Mouse (Mus musculus): Measurements from ENCODE around the gene Lama1. TPM values are rescaled to one million over a fixed set of nuclear protein-coding genes. Genes with fewer than 3 reads are reported as not detected.

Lama1 gene
- polyA plus RNA-seq, 1 experiment: 1.2 TPM

DNA sequence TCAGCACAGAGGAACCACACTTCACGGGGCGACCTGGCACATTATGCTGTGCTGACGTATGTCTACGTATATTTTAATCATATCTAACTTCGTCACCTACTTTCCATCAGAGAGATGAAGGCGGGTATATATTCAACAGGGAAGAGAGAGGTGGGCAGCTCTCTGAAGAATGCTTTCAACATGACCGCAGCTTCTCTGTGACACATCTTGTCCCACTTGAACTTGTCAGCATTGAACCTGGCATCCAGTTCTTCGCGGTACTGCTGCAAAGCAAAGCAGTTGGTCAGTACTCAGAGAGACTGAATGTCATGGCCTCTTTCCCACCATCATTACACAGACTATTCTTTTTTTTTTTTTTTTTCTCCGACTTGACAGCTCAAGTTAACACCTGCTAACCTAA is 167.3 kb downstream of the Lama1 start:
- H3K36me3 ChIP-seq (ENCODE audit: control insufficient read depth, insufficient read depth, low read length): no peaks in the 10 kb centered on the region

DNA sequence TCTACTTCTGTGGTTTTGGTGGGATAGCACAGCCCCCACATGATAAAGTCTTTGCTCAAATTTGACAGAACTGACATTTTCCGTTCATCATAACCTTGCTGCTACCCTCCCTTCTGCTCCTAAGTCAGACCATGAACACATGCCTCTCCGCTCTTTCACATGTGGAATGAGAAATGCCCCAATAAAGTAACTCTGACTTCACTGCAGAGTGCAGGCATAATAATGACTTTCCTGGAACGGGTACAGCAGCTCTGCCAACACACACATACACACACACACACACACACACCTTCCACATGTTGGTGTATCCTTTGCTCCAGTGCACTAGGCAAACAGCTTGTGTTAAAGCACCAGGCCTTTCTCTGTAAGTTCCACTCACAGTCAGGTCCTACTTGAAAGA is 167.9 kb downstream of the Lama1 start:
- TF ChIP-seq CTCF (IDR thresholded peaks at IDR 0.05; ENCODE audit: extremely low read depth, insufficient read length, insufficient replicate concordance, low read depth, low read length): no peak
- no peak for TF ChIP-seq POLR2A (IDR thresholded peaks at IDR 0.05; ENCODE audit: low read depth, low read length)
- Histone ChIP-seq H3K36me3 (ENCODE audit: control insufficient read depth, insufficient read depth, low read length) (no peaks in the 10 kb centered on the region), H3K27ac (ENCODE audit: insufficient read depth, low read depth, low read length) (no peak overlapping the region), H3K27me3 (ENCODE audit: control insufficient read depth, insufficient read depth, low read length) (no peaks in the 10 kb centered on the region), H3K4me3 (ENCODE audit: low read depth, low read length) (no peak overlapping the region), H3K4me1 (ENCODE audit: control insufficient read depth, insufficient read depth, insufficient read length, low read length) (no peaks in the 10 kb centered on the region)
- 81% methylated on average over 3 of the region's 3 CpGs for WGBS

More for the DNA sequence above, 167.3 kb downstream of the Lama1 start:
- 88% methylated on average over 10 of the region's 10 CpGs for WGBS
- Histone ChIP-seq H3K4me3 (ENCODE audit: low read depth, low read length) (no peak overlapping the region), H3K27me3 (ENCODE audit: control insufficient read depth, insufficient read depth, low read length) (no peaks in the 10 kb centered on the region), H3K27ac (ENCODE audit: insufficient read depth, low read depth, low read length) (no peak overlapping the region), H3K4me1 (ENCODE audit: control insufficient read depth, insufficient read depth, insufficient read length, low read length) (no peaks in the 10 kb centered on the region)
- TF ChIP-seq POLR2A (IDR thresholded peaks at IDR 0.05; ENCODE audit: low read depth, low read length) (no peak), CTCF (IDR thresholded peaks at IDR 0.05; ENCODE audit: extremely low read depth, insufficient read length, insufficient replicate concordance, low read depth, low read length) (no peak)

DNA sequence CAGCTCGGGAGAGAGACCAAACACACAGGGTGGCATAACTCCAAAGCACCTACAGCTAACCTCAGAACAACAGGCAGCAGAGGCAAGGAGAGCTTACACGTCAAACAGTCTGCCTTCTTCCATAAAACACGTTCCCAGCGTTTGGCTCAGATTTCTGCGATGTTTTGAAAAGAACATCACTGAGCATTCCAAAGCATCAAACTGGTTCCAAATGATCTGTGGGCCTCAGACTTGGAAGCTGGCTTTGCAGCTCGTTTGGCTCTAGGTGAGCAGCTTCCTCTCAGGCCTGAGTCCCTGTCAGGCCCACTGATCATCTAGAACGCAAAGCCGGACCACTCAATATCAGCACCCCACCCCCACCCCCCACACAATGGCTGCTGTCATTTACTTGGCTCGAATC is 169.0 kb downstream of the Lama1 start:
- Histone ChIP-seq H3K4me3 (ENCODE audit: low read depth, low read length) (no peak overlapping the region), H3K27me3 (ENCODE audit: control insufficient read depth, insufficient read depth, low read length) (no peaks in the 10 kb centered on the region), H3K36me3 (ENCODE audit: control insufficient read depth, insufficient read depth, low read length) (no peaks in the 10 kb centered on the region), H3K27ac (ENCODE audit: insufficient read depth, low read depth, low read length) (no peak overlapping the region), H3K4me1 (ENCODE audit: control insufficient read depth, insufficient read depth, insufficient read length, low read length) (no peaks in the 10 kb centered on the region)
- TF ChIP-seq CTCF (IDR thresholded peaks at IDR 0.05; ENCODE audit: extremely low read depth, insufficient read length, insufficient replicate concordance, low read depth, low read length) (no peak), POLR2A (IDR thresholded peaks at IDR 0.05; ENCODE audit: low read depth, low read length) (no peak)
- 78% methylated on average over 9 of the region's 9 CpGs for WGBS

DNA sequence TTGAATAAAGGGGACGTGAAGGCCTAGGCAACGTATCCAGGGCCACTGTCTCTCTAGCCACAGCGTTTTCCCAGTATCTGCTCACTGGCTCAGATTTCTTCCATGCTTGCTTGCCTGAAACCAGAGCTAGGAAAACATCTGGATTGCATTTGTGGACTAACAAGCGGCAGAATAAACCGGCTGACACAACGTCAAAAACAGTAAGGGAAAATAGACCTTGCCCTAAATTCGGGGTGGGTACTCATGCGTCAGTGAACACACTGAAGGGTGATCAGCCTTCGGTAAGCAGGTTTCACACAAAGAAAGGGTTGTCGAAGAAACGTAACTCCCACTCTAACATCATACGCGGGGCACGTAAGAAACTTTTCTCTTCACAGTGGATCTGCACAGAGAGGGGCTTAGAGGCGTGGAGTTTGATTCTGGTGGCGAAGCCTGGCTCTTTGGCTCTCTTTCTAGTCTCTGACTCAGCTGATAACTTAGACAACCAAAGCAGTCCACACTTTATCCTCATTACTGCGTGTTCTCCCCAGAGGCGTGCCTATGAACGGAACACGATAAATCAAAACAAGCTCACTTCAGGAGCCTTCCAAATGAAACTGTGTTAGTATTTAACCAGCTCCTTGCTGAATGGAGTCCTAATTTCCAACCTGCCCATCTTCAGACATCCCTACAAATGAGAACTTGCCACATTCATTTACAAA is 169.6 kb downstream of the Lama1 start:
- Histone ChIP-seq H3K36me3 (ENCODE audit: control insufficient read depth, insufficient read depth, low read length) (no peaks in the 10 kb centered on the region), H3K27me3 (ENCODE audit: control insufficient read depth, insufficient read depth, low read length) (no peaks in the 10 kb centered on the region), H3K27ac (ENCODE audit: insufficient read depth, low read depth, low read length) (no peak overlapping the region), H3K4me3 (ENCODE audit: low read depth, low read length) (no peak overlapping the region), H3K4me1 (ENCODE audit: control insufficient read depth, insufficient read depth, insufficient read length, low read length) (no peaks in the 10 kb centered on the region)
- WGBS: 91% methylated on average over 20 of the region's 20 CpGs
- TF ChIP-seq POLR2A (IDR thresholded peaks at IDR 0.05; ENCODE audit: low read depth, low read length) (no peak), CTCF (IDR thresholded peaks at IDR 0.05; ENCODE audit: extremely low read depth, insufficient read length, insufficient replicate concordance, low read depth, low read length) (no peak)

DNA sequence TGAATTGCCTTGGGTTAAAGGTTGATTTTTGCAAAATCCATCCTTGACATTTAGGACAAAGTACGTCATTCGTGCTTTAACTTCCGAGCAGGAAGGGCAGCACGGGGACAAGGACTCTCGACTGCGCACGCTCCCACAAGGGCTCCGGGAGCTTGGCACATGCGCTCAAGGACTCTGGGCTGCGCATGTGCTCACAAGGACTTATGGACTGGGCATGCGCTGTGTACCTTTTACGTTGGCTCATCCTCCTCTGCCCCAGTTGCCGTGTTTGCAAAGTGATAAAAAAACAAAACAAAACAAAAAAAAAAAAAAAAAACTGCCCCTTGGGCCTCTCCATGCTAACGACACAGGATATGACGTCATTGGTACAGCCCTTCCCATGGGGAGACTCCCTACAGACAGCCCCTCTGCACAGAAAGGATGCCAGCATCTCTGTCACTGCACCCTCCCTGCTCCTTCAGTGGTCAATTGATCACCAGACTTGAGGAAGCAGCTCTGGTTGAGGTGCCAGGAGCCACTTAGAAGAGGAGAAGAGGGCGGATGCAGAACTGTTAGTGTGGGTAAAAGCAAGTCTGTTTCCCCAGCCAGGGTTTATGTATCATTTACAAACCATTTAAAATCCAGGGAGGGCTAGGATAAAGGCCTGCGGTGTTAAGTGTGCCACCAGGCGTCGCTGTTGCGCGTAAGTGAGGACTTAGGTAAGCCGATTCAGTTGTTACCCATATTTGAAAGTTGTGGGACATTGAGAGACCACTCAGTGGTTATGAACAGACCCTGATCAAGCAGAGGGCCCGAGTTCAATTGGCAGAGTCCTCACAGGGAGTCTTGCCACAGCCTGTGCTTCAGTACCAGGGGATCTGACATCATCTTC is 172.9 kb downstream of the Lama1 start:
- no peak overlapping the region for H3K4me3 ChIP-seq (ENCODE audit: low read depth, low read length)
- WGBS: 66% methylated on average over 23 of the region's 23 CpGs
- no peaks in the 10 kb centered on the region for H3K4me1 ChIP-seq (ENCODE audit: control insufficient read depth, insufficient read depth, insufficient read length, low read length)
- H3K27me3 ChIP-seq (ENCODE audit: control insufficient read depth, insufficient read depth, low read length): no peaks in the 10 kb centered on the region
- no peaks in the 10 kb centered on the region for H3K36me3 ChIP-seq (ENCODE audit: control insufficient read depth, insufficient read depth, low read length)
- H3K27ac ChIP-seq (ENCODE audit: insufficient read depth, low read depth, low read length): no peak overlapping the region
- TF ChIP-seq POLR2A (IDR thresholded peaks at IDR 0.05; ENCODE audit: low read depth, low read length) (no peak), CTCF (IDR thresholded peaks at IDR 0.05; ENCODE audit: extremely low read depth, insufficient read length, insufficient replicate concordance, low read depth, low read length) (peak; percentile 50; the same call in 1 of the 2 replicates)

Other genes starting within 250 kb of the Lama1 start
- 0.05 TPM in 1 of 2 replicates, not detected in the other for gene Lrrc30, start 64.5 kb upstream of the Lama1 start, polyA plus RNA-seq (2012; rRNA removed)

Data from small intestine, adult 2 months (tissue).